Mouse (Mus musculus): ENCODE measurements around the gene Ntng1.

GRCm38 (mm10) chr3:109914226-109914625, 229.6 kb downstream of the Ntng1 start:
- TF ChIP-seq POLR2A (IDR thresholded peaks at IDR 0.05; ENCODE audit: low read depth, low read length), result no peak
- no peak for TF ChIP-seq CTCF (IDR thresholded peaks at IDR 0.05; ENCODE audit: extremely low read depth, insufficient read depth, insufficient read length, insufficient replicate concordance)
